Mouse (Mus musculus): ENCODE results near the gene Rbm26. TPM values are rescaled to one million over a fixed set of nuclear protein-coding genes. Genes with fewer than 3 reads are reported as not detected.

Rbm26 gene
- polyA plus RNA-seq, 2 experiments from 2014 or later, result 36.3 to 44.9 TPM

DNA sequence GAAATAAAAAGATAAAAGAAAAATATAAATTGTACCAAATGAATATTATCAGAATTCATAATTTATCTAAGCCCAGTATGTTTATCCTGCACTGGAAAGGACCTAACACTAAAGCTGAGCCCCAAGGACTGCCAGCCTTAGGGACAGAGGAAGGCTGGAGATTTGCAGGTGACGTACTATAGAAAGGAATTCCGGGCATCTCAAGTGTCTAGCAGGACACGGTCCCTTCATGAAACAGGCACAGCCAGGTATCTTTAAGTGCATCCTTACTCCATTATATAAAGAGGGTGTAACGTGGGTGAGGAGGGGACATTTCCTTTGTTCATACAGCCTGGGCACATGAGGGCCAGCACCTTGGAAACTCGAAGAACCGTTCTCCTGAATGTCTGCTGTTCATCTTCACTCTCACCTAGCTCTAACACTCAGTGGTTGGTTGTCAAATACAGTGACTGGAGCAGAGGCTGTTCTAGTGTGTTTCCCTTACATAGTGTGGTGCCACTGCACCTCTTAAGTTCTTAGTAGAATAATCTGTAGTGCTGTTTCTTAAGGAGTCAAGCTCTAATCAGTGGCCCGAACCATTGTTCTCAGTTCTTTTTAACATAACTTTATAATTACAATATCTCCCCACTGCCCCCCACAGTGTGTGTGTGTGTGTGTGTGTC, 91.7 kb downstream of the Rbm26 start:
- no peak for ATAC-seq

DNA sequence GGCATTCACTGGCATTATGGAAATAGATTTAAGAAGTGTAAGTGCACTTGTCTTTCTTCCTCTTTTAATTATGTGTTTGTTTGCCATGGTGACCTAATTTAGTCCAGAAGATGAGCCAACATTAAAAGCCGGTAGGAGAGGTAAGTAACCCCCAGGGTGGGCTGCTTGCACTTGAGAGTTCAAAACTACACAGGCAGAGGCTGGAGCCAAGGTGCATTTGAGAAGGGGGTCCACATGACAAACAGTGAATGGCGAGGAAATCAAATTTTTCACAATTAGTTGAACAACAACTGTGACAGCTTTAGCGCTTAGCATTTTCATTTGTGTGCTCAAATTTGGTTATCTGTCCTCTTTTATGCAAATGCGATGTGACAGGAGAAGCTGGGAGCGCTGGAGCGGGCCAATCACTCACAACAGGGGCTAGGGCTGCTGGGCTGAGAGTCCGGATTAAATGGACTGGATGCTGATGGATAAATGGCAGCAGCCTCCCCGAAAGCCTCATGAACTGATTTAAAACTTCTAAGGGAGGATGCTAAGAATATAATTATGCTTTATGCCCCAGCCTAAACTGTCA, 92.3 kb downstream of the Rbm26 start:
- no peak for ATAC-seq

DNA sequence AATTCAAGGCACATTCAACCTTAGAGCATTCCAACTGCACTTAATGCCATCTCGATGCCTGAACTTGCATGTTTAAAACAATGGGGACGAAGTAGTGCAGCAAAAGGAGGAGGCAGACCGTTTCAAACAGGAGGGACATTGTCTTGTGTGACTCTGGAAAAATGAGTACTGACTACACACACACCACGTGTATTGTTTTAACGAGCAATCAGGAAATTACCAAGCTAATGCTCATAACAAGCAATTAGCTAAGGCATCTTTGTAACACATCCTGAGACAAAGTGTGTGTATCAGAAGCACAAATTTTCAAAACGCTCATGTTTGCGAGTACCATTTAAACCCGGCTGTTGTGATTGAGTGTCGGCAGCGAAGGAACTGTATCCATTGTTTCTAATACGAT, 93.0 kb downstream of the Rbm26 start:
- ATAC-seq, result no peak

DNA sequence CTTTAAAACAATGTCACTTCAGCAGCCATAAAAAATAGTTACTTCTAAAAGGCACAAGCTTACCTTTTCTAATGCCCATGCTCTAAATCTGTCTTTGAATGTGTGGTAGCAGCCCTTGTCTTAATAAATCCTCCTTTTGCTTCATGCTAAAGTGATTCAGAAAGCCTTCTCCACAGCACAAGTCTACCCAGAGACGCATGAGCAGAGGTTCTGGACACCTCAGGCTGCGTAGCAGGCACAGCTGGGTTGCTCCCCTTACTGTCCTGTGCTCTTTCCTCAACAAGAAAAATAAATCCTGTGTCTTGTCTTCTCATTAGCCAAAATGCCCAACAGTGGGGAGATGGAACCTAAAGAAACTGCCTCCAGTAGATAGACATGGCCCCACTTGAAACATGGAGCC, 102.4 kb downstream of the Rbm26 start:
- no peak for ATAC-seq

DNA sequence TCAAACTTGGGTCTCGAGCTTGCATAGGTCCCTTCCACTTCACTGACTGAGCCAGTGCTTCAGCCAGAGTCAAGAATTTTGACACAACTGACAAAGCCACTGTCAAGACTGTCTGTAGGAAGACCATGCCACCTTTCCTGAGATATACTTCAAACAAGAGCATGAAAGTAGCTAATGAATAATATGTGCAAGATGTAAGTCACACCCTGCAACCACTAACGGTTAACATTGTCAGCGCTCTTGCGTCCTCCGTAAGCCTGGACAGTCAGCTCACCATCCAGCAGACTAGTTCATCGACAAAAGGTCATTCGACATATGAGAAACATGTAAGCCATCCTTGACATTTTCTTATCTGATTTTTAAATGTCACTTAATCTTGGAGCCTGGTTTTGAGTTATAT, 102.8 kb downstream of the Rbm26 start:
- ATAC-seq, result no peak

DNA sequence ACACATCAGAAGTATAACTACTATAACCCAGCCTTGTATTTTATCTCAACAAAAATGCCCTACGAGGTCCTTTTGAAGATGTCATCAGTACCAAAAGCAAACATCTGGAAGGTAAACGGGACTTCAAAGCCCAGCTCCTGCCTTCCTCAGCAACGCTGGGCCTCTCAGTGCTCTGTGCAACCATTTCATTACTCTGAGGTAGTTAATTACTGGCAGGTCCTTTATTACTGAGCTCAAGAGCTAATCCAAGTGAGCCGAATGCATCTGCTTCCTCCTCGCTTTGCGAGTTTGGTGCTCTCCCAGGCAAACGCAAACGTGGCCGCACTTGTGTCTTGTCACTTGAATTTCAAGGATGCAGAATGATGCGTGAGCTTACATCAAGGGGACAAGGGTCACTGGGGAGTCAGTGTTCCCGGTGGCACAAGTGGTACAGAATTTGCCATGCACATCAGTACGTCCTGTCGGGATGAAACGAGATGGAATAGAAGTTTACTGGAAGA, 106.1 kb downstream of the Rbm26 start:
- ATAC-seq, result no peak

DNA sequence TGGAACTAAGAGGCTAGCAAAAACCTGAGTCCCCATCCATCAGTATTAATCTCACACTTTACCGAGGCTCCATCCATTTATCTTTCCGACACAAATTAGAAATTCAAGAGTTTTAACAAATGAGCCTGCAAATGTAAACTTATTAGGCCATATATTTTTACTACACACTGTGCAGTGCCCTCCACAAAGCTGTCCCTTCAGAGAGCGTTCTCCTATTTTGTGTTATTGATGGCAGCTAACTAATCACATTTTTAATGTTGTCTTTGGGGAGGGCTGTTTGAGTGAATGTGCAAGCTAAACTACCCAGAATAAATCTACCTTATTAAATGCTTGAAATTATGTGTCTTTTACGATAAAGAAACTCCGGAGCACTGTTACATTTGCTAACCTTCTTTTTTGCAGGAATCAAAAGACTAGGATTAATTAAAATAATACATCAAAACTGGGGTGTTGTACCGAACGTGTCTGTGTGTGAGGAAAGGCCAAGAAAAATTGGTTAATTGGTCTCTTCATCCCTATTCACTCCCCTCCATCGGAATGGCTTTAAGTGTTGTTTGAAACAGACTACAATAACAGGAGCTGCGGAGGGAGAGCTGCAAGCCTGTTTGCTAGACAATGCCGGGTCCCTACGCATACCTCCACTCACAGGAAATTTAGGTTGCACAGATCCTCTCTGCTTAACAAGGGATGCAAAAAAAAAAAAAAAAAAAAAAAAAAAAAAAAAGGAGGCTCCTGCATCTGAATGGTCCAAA, 106.7 kb downstream of the Rbm26 start:
- no peak for ATAC-seq

DNA sequence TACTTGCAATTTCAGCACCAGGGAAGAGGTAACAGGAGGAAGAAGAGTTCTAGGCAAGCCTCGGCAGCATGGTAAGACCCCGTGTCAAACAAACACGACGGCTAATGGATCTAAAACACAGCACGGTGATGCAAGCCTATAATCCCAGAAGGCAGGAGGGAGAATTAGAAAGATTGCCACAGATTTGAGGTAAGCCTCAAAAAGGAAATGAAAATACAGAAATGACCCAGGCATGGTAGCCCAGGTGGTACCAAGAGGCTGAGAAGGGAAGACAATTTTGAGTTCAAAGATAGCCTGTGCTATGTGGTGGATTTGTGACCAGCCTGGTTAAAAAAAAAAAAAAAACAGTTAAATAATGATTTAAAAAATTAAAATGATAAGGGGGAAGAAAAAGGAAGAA, 109.1 kb downstream of the Rbm26 start:
- no peak for ATAC-seq

DNA sequence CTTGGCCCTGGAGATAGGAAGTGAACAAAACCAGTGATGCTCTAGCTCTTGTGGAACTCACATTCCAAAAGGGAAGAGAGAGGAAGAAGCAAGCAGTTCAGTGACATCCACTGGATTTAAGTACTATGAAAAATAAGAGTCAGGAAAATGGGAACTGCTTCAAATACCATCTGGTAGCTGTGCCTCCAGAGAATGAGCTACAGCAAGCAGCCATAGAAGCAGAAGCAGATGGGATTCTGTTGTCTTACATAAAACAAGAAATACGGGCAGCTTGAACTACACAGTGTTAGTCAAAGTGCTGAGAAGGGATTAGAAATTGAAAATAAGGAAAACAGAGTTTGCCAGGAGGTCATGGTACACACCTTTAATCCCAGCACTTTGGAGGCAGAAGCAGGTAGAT, 112.9 kb downstream of the Rbm26 start:
- ATAC-seq, result no peak

DNA sequence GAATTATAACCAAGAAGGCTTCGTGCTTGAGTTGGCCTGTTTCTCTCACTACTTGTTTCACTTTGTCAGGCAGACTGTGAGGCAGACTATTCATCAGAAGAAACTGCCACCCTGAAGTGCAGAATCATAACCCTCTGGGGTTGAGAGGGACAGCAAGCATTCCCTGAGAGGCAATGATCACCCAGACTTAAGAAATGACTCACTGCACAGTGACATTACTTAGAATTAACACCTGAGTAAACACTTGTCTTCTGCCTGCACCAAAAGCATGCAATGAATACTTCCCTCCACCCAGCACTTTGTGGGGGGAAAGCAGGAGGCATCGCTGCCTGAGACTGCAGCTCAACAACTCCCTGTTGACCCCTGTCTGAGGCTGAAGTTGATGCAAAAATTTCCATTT, 115.9 kb downstream of the Rbm26 start:
- no peak for ATAC-seq

DNA sequence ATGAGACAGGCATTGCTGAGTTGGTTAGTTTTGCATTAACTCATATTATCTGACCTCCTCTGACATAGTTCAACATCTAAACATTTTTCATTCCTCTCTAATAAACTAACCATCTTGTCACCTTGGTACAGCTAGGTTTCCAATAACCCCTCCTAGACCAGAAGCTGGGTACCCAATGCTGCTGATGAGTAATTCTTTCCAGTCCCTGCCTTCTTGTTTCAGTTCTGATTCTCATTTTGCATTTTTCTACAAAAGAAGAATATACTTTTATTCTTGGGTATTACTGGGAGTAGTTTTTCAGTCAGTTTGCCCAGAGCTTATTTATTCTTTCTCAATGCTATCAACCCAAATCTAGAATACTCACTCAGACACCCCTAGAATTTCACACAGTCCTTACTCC, 119.2 kb downstream of the Rbm26 start:
- ATAC-seq, result no peak

Other genes with a start within 250 kb of the Rbm26 start
- gene Ndfip2, start 81.2 kb upstream of the Rbm26 start, polyA plus RNA-seq (2017; shearing (Covaris generic)), result 10 to 100 TPM; 45.1 to 51.6 TPM

Measured in activated CD4-positive, CD25-positive, alpha-beta regulatory T cell, adult 4 months (primary cell).